Mouse (Mus musculus): ENCODE measurements at regions not wholly inside any gene's neighbourhood (a gene's known extent, or its start where the extent isn't known, plus 50 kb on each side); places are given as distances from the start of the nearest gene placed in this dataset.

GRCm38 (mm10) chr3:138642026-138642425 is 100.0 kb upstream of the Tspan5 start:
- peak; percentile 61 for TF ChIP-seq CTCF (IDR thresholded peaks at IDR 0.05; ENCODE audit: low read depth, low read length)
- no peak for TF ChIP-seq POLR2A (IDR thresholded peaks at IDR 0.05; ENCODE audit: borderline replicate concordance, low read depth, low read length)
